Mouse (Mus musculus) left cerebral cortex, adult 18-20 months (tissue): Measurements from ENCODE around the gene Ccr1l1. TPM values are rescaled to one million over a fixed set of nuclear protein-coding genes. Genes with fewer than 3 reads are reported as not detected.

Experiments
- DNase-seq, 2 experiments: peaks; one replicate each; pipeline ENCODE4 v3.0.0; 2021 to 2022; ENCODE audit warnings: low spot score in 2 of 2, mixed read lengths in 1 of 2
- total RNA-seq, 2 experiments: library from RNA; stranded (reverse); gene quantifications; 2 replicates each; pipeline ENCODE4 v1.2.3; 2021

Gene Ccr1l1
- total RNA-seq, 2 experiments from 2014 or later = not detected

- DNase-seq = no peak
Observed at GRCm38 (mm10) chr9:123928759-123929246, 49.4 kb downstream of the Ccr1l1 start.

GRCm38 (mm10) chr9:123928118-123928758, 50.0 kb downstream of the Ccr1l1 start:
- DNase-seq = no peak

GRCm38 (mm10) chr9:123927281-123927960, 50.8 kb downstream of the Ccr1l1 start:
- DNase-seq = no peak

Other genes starting within 250 kb of the Ccr1l1 start
- gene Cxcr6, start 171.9 kb downstream of the Ccr1l1 start, total RNA-seq = not detected
- 10 to 100 TPM; 25.7 to 25.8 TPM for gene Fyco1, start 126.5 kb downstream of the Ccr1l1 start, total RNA-seq
- not detected for gene Xcr1, start 116.4 kb downstream of the Ccr1l1 start, total RNA-seq
- gene Ccr1, start 9.7 kb downstream of the Ccr1l1 start, total RNA-seq = not detected
- gene Ccr3, start 43.6 kb upstream of the Ccr1l1 start, total RNA-seq = not detected
- under 1 TPM; 0.19 TPM for gene Ccr2, start 123.5 kb upstream of the Ccr1l1 start, total RNA-seq
- 1 to 10 TPM; 4.3 to 7.2 TPM for gene Ccr5, start 143.1 kb upstream of the Ccr1l1 start, total RNA-seq